Mouse (Mus musculus) neural tube, embryonic 14.5 days (tissue): ENCODE data around the gene Gm20388. TPM values are rescaled to one million over a fixed set of nuclear protein-coding genes. Genes with fewer than 3 reads are reported as not detected.

Experiments used
- ATAC-seq: fragments of 200-750 bp; cut with Nextera tagmentation; 2 replicates; pipeline ENCODE4 v1.8.0; 2017; ENCODE audit warnings: low read depth, mild to moderate bottlenecking, moderate TSS enrichment, moderate library complexity
- H3K27ac ChIP-seq: fragments of 300-500 bp; sonication (generic); 2 replicates; pipeline ENCODE4 v1.5.1; 2014; ENCODE audit warnings: low read depth, mild to moderate bottlenecking, control low read depth, low read length, moderate library complexity, mixed read lengths
- H3K27me3 ChIP-seq: fragments of 300-500 bp; sonication (generic); 2 replicates; pipeline ENCODE4 v1.6.1; 2014; ENCODE audit warnings: low read length; ENCODE audit not compliant: control insufficient read depth, insufficient read depth
- H3K36me3 ChIP-seq: fragments of 300-500 bp; sonication (generic); 2 replicates; pipeline ENCODE4 v1.6.1; 2014; ENCODE audit warnings: low read length, mixed read lengths; ENCODE audit not compliant: control insufficient read depth, insufficient read depth
- H3K4me1 ChIP-seq: fragments of 300-500 bp; sonication (generic); 2 replicates; pipeline ENCODE4 v1.6.1; 2014; ENCODE audit warnings: low read length; ENCODE audit not compliant: control insufficient read depth, insufficient read depth
- H3K4me2 ChIP-seq: fragments of 300-500 bp; sonication (generic); 2 replicates; pipeline ENCODE4 v1.6.1; 2014; ENCODE audit warnings: mild to moderate bottlenecking, low read depth, low read length, control low read depth
- H3K4me3 ChIP-seq: fragments of 300-500 bp; sonication (generic); 2 replicates; pipeline ENCODE4 v1.5.1; 2014; ENCODE audit warnings: low read depth, low read length, control low read depth, mixed read lengths
- H3K9ac ChIP-seq: fragments of 300-500 bp; sonication (generic); replicated peaks from 2 replicates; pipeline ENCODE4 v1.6.1; 2014; ENCODE audit warnings: low read depth, mild to moderate bottlenecking, control low read depth, low read length, mixed read lengths
- H3K9me3 ChIP-seq: fragments of 300-500 bp; sonication (generic); 2 replicates; pipeline ENCODE4 v1.6.1; 2016; ENCODE audit warnings: low read length; ENCODE audit not compliant: control insufficient read depth
- WGBS: fragments of 180-500 bp; shearing (Covaris S2); extraction: QIAGEN DNeasy Blood & Tissue Kit; methylation state at CpG from one replicate; pipeline ENCODE4 v1.1.7; 2014; 5-methylcytosine and 5-hydroxymethylcytosine counted together
- polyA plus RNA-seq: library from polyadenylated mRNA; unstranded; fragments of >200 nt; fragmentation: Nextera tagmentation; extraction: Ambion mirVana; gene quantifications from 2 replicates; pipeline ENCODE4 v1.2.1, GENCODE M21; 2014

The Gm20388 gene
- polyA plus RNA-seq, 1 experiment from 2014 or later, result 10.3 TPM

DNA sequence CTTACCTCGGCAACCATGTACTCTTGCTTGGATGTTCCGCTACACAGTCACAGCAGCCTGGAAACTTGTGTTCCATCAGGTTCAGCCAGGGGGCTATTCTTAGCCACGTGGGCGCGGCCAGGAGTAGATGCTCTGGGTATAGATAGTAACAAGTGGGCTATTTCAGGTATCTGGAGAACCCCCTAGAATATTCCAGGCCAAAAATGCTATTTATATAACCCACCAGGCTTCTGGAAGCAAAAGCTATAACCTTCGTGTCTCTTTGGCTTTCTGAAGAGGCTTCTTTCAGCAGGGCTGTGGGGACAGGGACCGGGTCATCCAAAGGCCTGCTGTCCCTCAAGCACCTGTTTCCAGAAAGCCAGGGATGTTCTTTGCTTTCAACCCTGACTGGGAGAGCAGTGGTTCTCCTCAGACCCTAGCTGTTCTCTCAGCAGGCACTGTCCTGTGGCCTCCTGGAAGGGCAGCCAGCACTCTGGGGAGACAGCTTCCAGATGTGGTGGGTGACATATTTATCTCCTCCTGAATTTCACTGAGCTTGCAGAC, 2540.6 kb downstream of the Gm20388 start:
- no peaks in the 10 kb centered on the region for H3K36me3 ChIP-seq
- no peaks in the 10 kb centered on the region for H3K9me3 ChIP-seq
- 87% methylated on average over 7 of the region's 7 CpGs for WGBS
- no peak overlapping the region for H3K4me2 ChIP-seq
- ATAC-seq, result no peak
- H3K4me1 ChIP-seq, result no peaks in the 10 kb centered on the region
- no peak overlapping the region for H3K9ac ChIP-seq
- H3K27ac ChIP-seq, result no peak overlapping the region
- H3K27me3 ChIP-seq, result no peaks in the 10 kb centered on the region
- no peak overlapping the region for H3K4me3 ChIP-seq

DNA sequence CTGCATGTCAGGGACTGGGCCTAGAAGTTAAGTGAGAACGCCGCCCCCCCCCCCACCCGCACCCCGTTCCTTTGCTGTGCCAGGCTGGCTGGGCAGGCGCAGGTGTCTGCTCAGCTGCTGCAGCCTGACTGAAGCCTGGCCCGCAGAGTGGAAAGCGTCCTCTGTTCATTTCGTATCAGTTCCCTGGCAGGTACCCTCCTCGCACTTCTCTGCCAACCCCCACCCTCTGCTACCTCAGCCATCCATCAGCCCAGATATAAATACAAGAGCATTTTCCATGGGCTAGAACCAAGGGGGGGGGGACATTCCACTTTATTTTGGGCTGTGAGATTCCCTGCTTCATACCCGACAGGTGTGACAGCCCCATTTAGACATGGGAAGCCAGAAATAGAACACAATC, 2541.5 kb downstream of the Gm20388 start:
- no peaks in the 10 kb centered on the region for H3K9me3 ChIP-seq
- H3K27me3 ChIP-seq, result no peaks in the 10 kb centered on the region
- no peaks in the 10 kb centered on the region for H3K4me1 ChIP-seq
- no peak overlapping the region for H3K27ac ChIP-seq
- H3K4me2 ChIP-seq, result no peak overlapping the region
- no peak overlapping the region for H3K4me3 ChIP-seq
- ATAC-seq, result no peak
- WGBS, result 96% methylated on average over 10 of the region's 10 CpGs
- H3K36me3 ChIP-seq, result no peaks in the 10 kb centered on the region
- no peak overlapping the region for H3K9ac ChIP-seq

DNA sequence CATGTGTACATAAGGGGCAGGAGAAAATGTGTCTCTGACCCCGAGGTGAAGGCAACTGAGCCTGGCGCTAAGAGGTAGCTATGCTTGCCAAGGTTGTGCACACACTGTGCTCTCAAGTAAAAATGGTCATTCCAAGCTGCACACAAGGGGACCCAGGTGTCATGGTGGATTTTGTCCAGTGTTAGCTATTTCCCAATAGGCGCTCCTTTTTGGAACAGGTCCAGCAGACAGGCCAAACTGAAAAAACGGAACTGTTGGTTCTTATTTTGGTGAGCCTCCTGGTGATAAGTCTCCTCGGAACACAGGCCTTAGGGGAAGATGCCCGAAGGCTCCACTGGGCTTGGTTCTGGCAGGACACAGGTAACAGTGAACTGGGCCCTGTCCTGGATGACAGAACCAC, 2543.8 kb downstream of the Gm20388 start:
- 93% methylated on average over 6 of the region's 6 CpGs for WGBS
- Histone ChIP-seq H3K27ac (no peak overlapping the region), H3K27me3 (peaks cover 1% of the 10 kb centered on the region), H3K4me3 (no peak overlapping the region), H3K9ac (no peak overlapping the region), H3K9me3 (no peaks in the 10 kb centered on the region), H3K4me1 (no peaks in the 10 kb centered on the region), H3K36me3 (no peaks in the 10 kb centered on the region), H3K4me2 (no peak overlapping the region)
- no peak for ATAC-seq

DNA sequence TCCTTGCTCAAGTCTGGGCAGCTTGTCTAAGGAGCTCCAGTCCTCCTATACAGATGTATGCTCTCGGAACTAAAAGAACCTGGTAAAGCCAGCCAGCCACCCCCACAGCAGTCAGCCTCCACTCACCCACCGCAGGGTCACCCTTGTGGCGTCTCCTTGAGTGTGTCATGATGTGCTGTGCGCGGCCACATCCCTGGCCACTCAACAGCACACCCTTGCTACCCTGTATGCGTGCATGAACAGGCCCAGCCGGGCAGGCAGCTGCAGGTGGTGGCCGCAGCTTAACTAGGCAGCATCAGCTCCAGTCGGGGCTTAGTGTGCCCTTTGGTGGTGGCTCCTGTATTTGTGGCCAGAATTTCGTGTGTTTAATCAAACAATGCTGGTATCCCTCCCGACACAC, 2546.5 kb downstream of the Gm20388 start:
- no peaks in the 10 kb centered on the region for H3K36me3 ChIP-seq
- H3K9ac ChIP-seq, result no peak overlapping the region
- no peak overlapping the region for H3K27ac ChIP-seq
- H3K4me1 ChIP-seq, result peaks cover 9% of the 10 kb centered on the region
- H3K4me3 ChIP-seq, result no peak overlapping the region
- H3K9me3 ChIP-seq, result no peaks in the 10 kb centered on the region
- no peak overlapping the region for H3K4me2 ChIP-seq
- no peak for ATAC-seq
- H3K27me3 ChIP-seq, result peaks cover 20% of the 10 kb centered on the region
- WGBS, result 77% methylated on average over 11 of the region's 11 CpGs

DNA sequence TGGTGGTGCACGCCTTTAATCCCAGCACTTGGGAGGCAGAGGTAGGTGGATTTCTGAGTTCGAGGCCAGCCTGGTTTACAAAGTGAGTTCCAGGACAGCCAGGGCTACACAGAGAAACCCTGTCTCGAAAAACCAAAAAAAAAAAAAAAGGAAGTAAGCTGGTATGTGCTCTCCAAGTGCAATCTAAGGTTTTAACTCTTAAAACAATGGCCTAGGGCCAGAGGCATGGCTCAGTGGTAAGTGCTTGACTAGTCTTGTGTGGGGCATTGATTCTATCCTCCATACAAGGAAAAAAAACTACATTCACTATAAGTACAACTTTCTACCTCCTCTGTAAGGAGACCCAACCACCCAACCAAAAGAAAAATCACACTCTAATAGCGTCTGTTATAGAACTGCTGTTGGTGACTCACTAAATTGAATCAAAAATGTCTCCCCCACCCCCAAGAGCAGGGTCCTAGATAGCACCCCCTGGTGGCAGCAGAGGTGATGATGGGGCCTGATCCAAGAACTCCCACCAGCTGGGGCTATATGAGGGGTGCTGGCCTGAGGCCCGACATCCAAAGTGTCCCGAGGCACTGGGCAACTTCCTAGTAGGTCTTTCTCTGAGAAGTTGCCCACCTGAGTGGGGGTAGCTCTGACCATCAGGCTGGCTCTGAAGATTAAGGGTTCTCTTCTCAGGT, 2548.7 kb downstream of the Gm20388 start:
- Histone ChIP-seq H3K36me3 (no peaks in the 10 kb centered on the region), H3K4me1 (peaks cover 9% of the 10 kb centered on the region), H3K9ac (no peak overlapping the region), H3K4me2 (no peak overlapping the region), H3K27me3 (peaks cover 20% of the 10 kb centered on the region), H3K9me3 (no peaks in the 10 kb centered on the region), H3K27ac (no peak overlapping the region), H3K4me3 (no peak overlapping the region)
- WGBS, result 60% methylated on average over 6 of the region's 6 CpGs
- ATAC-seq, result no peak

DNA sequence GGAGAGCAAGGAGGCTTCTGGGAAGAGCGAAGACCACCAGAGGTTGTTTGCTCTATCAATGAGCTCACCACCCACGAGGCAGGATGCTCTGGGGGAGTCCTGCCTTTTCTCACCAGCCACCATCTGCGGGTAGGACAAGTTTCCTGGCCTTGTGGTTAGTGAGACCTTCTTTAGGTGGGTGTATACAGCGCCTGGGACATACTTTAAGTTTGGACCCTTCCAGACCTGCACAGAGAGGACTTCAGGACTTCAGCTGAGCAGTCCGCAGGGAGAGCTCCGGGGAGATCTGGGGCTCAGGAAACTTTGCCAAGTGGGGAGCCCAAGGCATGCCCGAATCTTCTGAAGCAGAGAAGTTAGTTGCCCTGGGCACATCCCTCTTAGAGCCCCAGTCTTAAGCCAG, 2549.3 kb downstream of the Gm20388 start:
- peaks cover 9% of the 10 kb centered on the region for H3K4me1 ChIP-seq
- WGBS, result 30% methylated on average over 7 of the region's 7 CpGs
- ATAC-seq, result no peak
- peak overlapping the region; percentile 33; the same call in 1 of the 2 replicates for H3K4me3 ChIP-seq
- no peaks in the 10 kb centered on the region for H3K9me3 ChIP-seq
- H3K36me3 ChIP-seq, result no peaks in the 10 kb centered on the region
- peak overlapping the region; percentile 58; the same call in 1 of the 2 replicates for H3K4me2 ChIP-seq
- no peak overlapping the region for H3K9ac ChIP-seq
- H3K27me3 ChIP-seq, result peaks cover 20% of the 10 kb centered on the region
- H3K27ac ChIP-seq, result no peak overlapping the region

DNA sequence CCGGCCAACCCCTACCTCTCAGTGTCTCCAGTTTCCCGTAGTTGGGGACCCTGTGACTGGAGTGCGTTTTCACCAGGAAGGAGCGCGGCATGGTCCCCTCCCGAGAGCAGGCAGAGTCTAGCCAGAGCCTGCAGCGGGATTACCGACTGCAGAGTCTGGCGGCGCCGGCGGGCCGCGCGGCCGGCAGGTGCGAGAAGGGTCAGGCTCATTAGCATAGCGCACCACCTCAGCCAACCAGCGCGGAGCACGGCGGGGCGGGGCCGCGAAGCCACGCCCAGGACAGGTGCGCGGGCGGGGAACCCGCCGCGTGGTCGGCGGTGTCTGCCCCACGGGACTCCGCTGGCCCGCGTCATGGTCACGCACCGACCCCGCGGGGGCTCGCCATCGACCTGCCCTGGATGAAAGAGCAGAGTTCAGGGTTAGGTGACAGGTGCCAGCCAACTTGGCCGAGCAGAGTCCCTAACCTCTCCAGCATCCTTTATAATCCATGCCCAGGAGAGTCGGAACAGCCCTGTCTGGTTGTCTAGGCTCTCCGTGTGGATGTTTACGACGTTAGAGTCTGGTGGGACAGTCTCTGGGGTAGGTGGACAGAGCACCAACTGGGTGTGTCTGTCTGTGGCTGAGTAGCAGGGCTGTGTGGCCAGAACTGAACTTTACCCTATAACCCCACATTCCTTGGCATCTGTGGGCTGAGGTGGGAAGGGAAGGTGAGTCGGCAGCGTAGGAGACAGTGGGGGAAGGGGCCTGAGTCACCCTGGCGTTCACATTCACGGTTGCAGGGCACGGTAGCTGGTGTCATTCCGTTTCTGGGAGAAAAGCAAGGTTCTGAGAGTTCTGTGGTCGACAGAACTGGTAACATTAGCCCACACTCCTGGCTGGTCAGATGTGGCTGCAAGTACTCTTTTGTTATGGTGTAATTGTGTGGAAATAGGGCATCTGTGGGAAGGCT, 2550.2 kb downstream of the Gm20388 start, which contains the start of gene Snai3:
TSS of gene Snai3 (minus strand) at position 210 of the 949 bp plus-strand sequence.
- Histone ChIP-seq H3K4me3 (peak within 1 kb of the TSS; percentile 33), H3K36me3 (no peaks in the 10 kb centered on the region), H3K27me3 (peaks cover 20% of the 10 kb centered on the region), H3K27ac (no peak within 1 kb of the TSS), H3K9ac (no peak within 1 kb of the TSS), H3K9me3 (no peaks in the 10 kb centered on the region), H3K4me2 (peak within 1 kb of the TSS; percentile 58), H3K4me1 (peaks cover 9% of the 10 kb centered on the region)
- 0 out of 2 replicates have a peak, but pooled peaks have one; percentile 31 for ATAC-seq
- WGBS, result 2% methylated on average over 53 of the region's 56 CpGs

DNA sequence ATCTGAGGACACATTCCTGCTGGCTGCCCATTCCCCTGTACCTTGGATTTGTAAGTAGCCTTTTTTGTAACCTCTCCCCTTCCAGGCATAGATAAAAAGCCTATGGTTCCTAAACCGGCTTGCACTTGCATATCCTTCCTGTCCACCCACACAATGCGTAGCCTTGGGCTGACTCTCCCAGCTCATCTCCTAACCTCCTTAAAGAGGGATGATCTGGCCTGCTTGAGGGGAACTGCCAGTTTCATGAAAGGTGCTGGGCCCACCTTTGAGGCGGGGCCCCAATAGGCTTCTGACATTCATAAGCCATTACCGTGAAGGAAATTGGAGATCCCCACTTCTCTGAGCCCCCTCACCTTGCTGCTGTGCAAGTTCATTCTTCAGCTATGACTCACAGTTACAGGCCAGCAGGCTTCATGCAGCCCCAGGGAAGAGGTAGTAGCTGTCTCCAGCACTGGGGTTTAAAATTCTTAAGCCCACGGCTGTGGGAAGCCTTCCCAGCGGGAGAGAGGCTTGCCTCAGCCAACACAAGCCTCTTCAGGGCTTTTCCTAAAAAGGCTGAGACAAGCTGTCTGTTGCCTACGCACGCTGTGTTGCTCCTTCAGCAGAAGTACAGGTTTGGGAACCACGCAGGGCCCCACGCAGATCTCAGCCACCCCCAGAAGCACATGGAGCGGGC, 2551.0 kb downstream of the Gm20388 start:
- Histone ChIP-seq H3K4me2 (no peak overlapping the region), H3K4me1 (peaks cover 9% of the 10 kb centered on the region), H3K36me3 (peaks cover under 1% of the 10 kb centered on the region; the same call in 1 of the 2 replicates), H3K9me3 (no peaks in the 10 kb centered on the region), H3K9ac (no peak overlapping the region), H3K27me3 (peaks cover 20% of the 10 kb centered on the region), H3K4me3 (no peak overlapping the region), H3K27ac (no peak overlapping the region)
- WGBS, result 64% methylated on average over 11 of the region's 11 CpGs
- no peak for ATAC-seq
